Mouse (Mus musculus) cerebellum, adult 11 months (tissue): ENCODE data around the gene Gpr19.

ENCODE experiments used
- DNase-seq: peaks from one replicate; pipeline ENCODE4 v3.0.0; 2022

Gpr19 gene

DNA sequence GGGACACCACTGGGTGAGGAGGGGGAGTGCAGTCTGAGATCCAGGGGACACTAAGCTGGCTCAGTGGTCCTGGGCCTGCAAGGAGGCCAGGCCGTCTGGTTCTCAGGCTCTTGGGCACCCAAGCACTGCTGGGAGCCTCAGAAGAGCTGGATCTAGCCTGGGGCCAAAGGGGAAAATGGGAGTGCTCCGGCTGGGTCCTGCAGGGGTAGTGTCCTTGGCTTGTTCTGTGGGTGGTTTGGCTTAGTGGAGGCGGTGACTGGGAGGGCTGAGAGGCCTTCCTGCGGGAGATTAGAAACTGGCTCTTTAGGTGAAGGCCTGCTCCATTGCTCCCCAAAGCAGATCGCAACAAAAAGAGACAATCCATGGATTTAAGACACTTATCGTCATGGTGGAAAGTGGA is 52.1 kb downstream of the Gpr19 start:
- DNase-seq, result no peak

GRCm38 (mm10) chr6:134845726-134846125 is 52.7 kb downstream of the Gpr19 start:
- DNase-seq, result no peak

GRCm38 (mm10) chr6:134840346-134840745 is 58.0 kb downstream of the Gpr19 start:
- no peak for DNase-seq

DNA sequence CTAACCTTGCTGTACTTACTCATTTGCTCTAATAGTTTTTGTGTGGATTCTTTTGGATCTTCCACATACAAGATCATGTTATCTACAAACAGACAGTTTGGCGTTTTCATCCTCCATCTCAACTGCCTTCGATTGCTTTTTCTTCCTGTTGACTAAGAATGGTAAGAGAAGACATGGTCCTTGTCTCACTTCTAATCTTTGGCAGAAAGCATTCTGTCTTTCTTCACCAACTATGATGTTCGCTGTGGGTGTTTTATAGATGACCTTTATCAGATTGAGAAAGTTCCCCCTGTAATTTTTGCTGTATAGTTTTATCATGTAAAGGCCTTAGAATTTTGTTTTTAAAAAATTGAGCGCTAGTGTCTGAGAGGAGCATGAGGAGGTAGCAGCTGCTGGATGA is 60.3 kb downstream of the Gpr19 start:
- no peak for DNase-seq

- DNase-seq, result no peak
Measured at GRCm38 (mm10) chr6:134834585-134835251, 63.7 kb downstream of the Gpr19 start.

GRCm38 (mm10) chr6:134830776-134831175 is 67.6 kb downstream of the Gpr19 start:
- DNase-seq, result no peak

DNA sequence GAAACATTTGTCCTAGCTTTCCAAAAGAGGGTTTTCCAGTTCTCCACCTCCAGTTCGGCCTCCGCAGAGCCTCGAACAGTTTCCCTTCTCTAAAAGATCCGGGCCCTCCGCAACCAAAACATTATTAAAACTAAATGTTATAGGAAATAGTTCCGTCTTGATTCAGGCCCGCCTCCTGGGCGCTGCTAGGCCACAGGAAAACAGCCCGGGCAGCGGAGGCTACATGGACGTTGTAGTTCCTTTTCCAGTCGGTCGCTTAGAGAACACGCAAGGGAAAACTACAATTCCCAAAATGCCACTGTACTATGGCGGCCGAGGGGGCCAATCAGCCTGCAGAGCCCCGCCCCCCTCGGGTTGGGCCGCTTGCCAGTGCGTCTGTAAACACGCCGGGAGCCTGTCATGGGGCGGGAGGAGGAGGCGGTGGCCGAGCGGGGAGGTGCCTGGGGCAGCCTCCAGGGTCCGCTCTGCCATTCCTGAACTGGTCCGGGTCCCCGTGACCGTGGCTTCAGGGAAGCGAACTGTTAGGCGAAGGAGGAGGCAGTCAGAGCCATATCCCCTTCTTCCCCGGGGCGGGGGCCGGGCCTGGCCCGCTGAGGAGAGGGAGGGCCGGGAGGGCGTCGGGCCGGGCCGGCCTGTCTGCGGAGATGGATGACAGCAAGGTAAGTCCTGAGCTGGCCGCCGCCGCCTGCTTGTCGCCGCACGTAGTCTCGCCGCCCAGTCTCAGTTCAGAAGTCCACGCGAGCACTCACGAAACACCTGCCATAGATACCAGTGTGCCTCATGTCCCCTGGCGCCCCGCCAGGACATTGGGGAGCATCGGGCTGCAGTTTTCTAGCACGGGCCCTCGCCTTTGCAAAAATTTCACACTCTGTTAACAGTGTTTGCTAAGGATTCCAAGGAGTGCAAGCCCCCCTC is 68.3 kb downstream of the Gpr19 start, which contains the start of gene Crebl2:
Crebl2 (plus strand) TSS at position 369 of the 915 bp plus-strand sequence.
- peak; percentile 100 for DNase-seq

GRCm38 (mm10) chr6:134822844-134823243 is 75.5 kb downstream of the Gpr19 start:
- no peak for DNase-seq

DNA sequence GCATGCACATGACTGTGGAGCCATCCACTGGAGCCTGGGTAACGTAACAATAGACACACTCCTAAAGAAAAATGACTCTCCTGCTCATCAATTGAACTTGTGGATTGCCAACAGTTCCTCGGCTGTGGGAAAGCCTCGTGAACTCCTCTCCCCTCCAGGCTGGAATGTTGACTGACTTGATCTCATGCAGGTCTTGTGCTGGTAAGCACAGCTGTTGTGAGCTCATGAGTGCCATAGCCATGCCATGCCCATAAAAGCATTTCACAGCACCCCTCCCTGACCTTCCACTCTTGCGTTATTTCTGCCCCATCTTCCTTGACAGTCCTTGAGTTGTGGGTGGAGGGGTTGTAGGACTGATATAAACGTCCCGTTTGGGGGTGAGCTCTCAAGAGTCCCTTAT is 78.0 kb downstream of the Gpr19 start:
- DNase-seq, result no peak

DNA sequence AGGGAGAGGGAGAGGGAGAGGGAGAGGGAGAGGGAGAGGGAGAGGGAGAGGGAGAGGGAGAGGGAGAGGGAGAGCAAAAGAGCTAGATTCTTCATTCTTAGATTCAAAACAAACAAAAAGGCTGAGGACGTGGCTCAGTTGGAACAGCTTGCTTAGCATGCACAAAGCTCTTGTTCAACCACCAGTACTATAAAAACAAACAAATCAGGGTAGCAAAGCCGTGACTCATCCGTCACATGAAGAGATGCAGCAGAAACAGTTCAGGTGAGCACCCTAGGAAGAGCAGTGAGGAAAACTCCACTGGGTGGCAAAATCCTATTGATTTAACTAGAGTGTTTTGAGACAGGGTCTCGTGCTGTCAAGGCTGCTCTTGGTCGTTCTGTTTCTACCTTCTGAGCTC is 78.6 kb downstream of the Gpr19 start:
- no peak for DNase-seq
